Mouse (Mus musculus): ENCODE results near the gene Zbtb41.

DNA sequence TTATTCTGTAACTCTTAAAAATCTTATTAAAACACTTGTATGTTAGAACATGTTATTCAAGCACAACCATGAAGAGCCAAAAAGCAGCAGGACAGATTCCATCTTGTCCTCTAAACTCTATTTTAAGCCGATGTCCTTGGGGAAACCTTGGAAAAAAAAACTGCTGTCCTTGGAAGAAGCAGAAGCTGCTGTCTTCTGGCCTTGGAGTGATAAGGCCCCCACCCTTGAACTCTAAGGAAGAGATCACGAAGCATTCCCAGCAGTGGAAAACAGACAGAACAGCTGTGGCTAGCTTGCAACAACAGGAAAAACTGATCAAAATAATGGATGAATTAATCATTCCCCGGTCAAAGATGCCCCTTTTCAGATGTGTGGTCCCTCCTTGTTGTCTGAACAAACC lies 74.1 kb downstream of the Zbtb41 start:
- TF ChIP-seq POLR2AphosphoS2 (IDR thresholded peaks at IDR 0.05; ENCODE audit: insufficient read length, low read depth) = no peak
- TF ChIP-seq TCF12 (IDR thresholded peaks at IDR 0.05; ENCODE audit: insufficient read depth, poor library complexity, severe bottlenecking) = no peak
- TF ChIP-seq E2F4 (IDR thresholded peaks at IDR 0.05; ENCODE audit: insufficient read depth) = no peak
- no peak for TF ChIP-seq MYOD1 (IDR thresholded peaks at IDR 0.05; ENCODE audit: control insufficient read depth in 1 of 3, insufficient read length in 2 of 3, low read depth in 2 of 3)
- TF ChIP-seq POLR2A (IDR thresholded peaks at IDR 0.05; ENCODE audit: insufficient read length, low read depth) = no peak

All from myocyte (in vitro differentiated cells).